Mouse (Mus musculus): ENCODE measurements at regions not wholly inside any gene's neighbourhood (a gene's known extent, or its start where the extent isn't known, plus 50 kb on each side); places are given as distances from the start of the nearest gene placed in this dataset.

- TF ChIP-seq POLR2A (IDR thresholded peaks at IDR 0.05; ENCODE audit: control insufficient read depth in 1 of 2, insufficient read depth in 1 of 2, low read depth in 1 of 2, low read length in 2 of 2, poor library complexity in 1 of 2) (no peak), BHLHE40 (IDR thresholded peaks at IDR 0.05; ENCODE audit: borderline replicate concordance, low read depth, low read length) (no peak), GATA1 (IDR thresholded peaks at IDR 0.05; ENCODE audit: low read depth, low read length) (no peak)
These were observed 94.7 kb upstream of the Slc38a2 start for GRCm38 (mm10) chr15:96794177-96794719.

Measured in MEL (cell line).